Mouse (Mus musculus) embryonic facial prominence, embryonic 13.5 days (tissue): ENCODE measurements at regions not wholly inside any gene's neighbourhood (a gene's known extent, or its start where the extent isn't known, plus 50 kb on each side); places are given as distances from the start of the nearest gene placed in this dataset.

Source experiments
- ATAC-seq: fragments of 200-750 bp; cut with Nextera tagmentation; 2 replicates; pipeline ENCODE4 v1.8.0; 2017; ENCODE audit warnings: low read depth; ENCODE audit not compliant: insufficient number of reproducible peaks, insufficient read depth, low FRiP score, low TSS enrichment
- H3K27ac ChIP-seq: fragments of 300-500 bp; sonication (generic); 2 replicates; pipeline ENCODE4 v1.5.1; 2015; ENCODE audit warnings: moderate library complexity, mild to moderate bottlenecking, inconsistent platforms
- H3K27me3 ChIP-seq: fragments of 300-500 bp; sonication (generic); 2 replicates; pipeline ENCODE4 v1.6.1; 2015; ENCODE audit warnings: mild to moderate bottlenecking, inconsistent platforms
- H3K36me3 ChIP-seq: fragments of 300-500 bp; sonication (generic); 2 replicates; pipeline ENCODE4 v1.6.1; 2015; ENCODE audit warnings: mild to moderate bottlenecking, inconsistent platforms
- H3K4me1 ChIP-seq: fragments of 300-500 bp; sonication (generic); 2 replicates; pipeline ENCODE4 v1.6.1; 2015; ENCODE audit warnings: inconsistent platforms
- H3K4me2 ChIP-seq: fragments of 300-500 bp; sonication (generic); 2 replicates; pipeline ENCODE4 v1.6.1; 2015; ENCODE audit warnings: moderate library complexity, mild to moderate bottlenecking, inconsistent platforms
- H3K4me3 ChIP-seq: fragments of 300-500 bp; sonication (generic); 2 replicates; pipeline ENCODE4 v1.5.1; 2015; ENCODE audit warnings: mild to moderate bottlenecking, inconsistent platforms
- H3K9ac ChIP-seq: fragments of 300-500 bp; sonication (generic); 2 replicates; pipeline ENCODE4 v1.6.1; 2015; ENCODE audit warnings: mild to moderate bottlenecking, inconsistent platforms
- H3K9me3 ChIP-seq: fragments of 300-500 bp; sonication (generic); 2 replicates; pipeline ENCODE4 v1.6.1; 2016; ENCODE audit warnings: inconsistent platforms
- WGBS: fragments of 180-500 bp; shearing (Covaris S2); methylation state at CpG from one replicate; pipeline ENCODE4 v1.1.7; 2015; ENCODE audit warnings: mixed read lengths; 5-methylcytosine and 5-hydroxymethylcytosine counted together

DNA sequence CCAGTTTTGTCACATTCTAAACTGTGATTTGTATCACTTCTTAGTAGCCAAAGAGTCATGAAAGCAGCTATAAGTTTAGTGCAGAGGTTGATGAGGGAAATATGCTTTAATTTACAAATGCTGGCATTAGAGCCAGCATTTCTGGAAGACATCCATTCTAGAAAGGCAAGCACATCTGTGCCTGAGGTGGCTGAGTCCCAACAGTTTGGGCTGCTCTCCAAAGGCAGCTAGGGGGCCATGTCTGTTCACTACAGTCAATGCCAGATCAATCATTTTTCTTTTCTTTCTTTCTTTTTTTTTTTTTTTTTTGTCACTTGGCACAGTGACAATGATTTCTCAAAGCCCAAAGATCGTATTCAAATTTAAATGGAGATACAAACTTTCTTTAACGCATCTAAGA is 71.6 kb upstream of the Zic3 start:
- Histone ChIP-seq H3K9ac (no peak overlapping the region), H3K4me3 (no peak overlapping the region), H3K27me3 (no peaks in the 10 kb centered on the region; the same call in 1 of the 2 replicates), H3K36me3 (no peaks in the 10 kb centered on the region), H3K9me3 (no peaks in the 10 kb centered on the region), H3K27ac (no peak overlapping the region), H3K4me2 (no peak overlapping the region), H3K4me1 (no peaks in the 10 kb centered on the region)
- ATAC-seq = no peak
- 63% methylated on average over 2 of the region's 2 CpGs for WGBS

DNA sequence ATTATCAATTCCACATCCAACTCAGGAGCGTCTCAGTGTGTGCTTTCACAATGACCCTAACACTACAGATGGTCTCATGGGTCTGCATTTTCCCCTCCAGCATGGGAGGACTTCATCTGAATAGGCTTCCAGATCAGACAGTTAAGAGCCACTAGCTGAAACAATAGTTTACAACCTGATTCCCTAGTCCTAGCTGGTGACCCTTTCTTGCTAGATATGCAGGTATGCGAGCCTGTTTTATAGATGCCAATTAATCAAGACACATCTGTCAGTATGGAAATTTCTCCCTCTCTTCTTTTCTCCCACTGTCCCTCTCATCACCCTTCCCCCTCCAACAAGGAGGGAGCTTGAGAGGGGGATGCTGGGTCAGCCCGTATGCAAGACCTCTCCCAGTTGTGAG is 71.2 kb upstream of the Zic3 start:
- ATAC-seq = no peak
- no peak overlapping the region for H3K27ac ChIP-seq
- H3K9ac ChIP-seq = no peak overlapping the region
- H3K4me2 ChIP-seq = no peak overlapping the region
- no peaks in the 10 kb centered on the region for H3K4me1 ChIP-seq
- H3K4me3 ChIP-seq = no peak overlapping the region
- WGBS = 54% methylated on average over 3 of the region's 3 CpGs
- no peaks in the 10 kb centered on the region for H3K36me3 ChIP-seq
- no peaks in the 10 kb centered on the region for H3K9me3 ChIP-seq
- no peaks in the 10 kb centered on the region; the same call in 1 of the 2 replicates for H3K27me3 ChIP-seq

DNA sequence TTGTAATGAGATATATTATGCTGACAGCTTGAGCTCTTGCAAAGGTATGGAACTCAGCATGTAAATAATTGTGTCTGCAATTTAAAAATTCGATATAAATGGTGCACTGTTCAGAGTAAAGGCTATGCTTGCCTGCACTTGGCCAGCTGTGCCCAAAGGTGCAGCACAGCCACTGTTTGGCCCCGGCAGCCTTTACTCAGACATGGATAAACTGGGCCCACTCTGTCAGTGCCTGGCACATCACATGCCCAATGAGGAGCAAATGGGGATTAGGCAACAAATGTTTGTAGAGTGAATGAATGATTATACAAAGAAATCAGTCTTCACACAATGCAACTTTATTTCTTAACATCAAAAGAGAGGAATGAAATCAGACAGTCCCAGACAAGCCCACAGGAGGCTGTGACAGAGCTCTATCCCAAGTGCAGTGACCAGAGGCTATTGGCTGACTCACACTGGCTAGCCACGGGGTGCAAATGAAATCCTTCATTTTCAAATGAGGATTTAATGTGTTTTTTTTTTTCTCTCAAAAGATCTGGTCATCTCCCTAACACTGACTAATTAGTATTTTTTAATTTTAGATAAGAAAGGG is 67.8 kb upstream of the Zic3 start:
- no peak overlapping the region for H3K9ac ChIP-seq
- no peaks in the 10 kb centered on the region for H3K36me3 ChIP-seq
- no peak for ATAC-seq
- no peak overlapping the region for H3K4me2 ChIP-seq
- WGBS = 33% methylated on average over 3 of the region's 3 CpGs
- no peak overlapping the region for H3K27ac ChIP-seq
- no peaks in the 10 kb centered on the region for H3K9me3 ChIP-seq
- H3K27me3 ChIP-seq = no peaks in the 10 kb centered on the region; the same call in 1 of the 2 replicates
- H3K4me1 ChIP-seq = no peaks in the 10 kb centered on the region
- H3K4me3 ChIP-seq = no peak overlapping the region
